Mouse (Mus musculus): Measurements from ENCODE around the gene Ces4a. TPM values are rescaled to one million over a fixed set of nuclear protein-coding genes. Genes with fewer than 3 reads are reported as not detected.
"Not testable (repeated sequence)": the region's sequence is repeated elsewhere in the genome, so short reads cannot be mapped to it uniquely, and the experiment has no call there.

Ces4a gene
- polyA plus RNA-seq (2014; fragmentation: Nextera tagmentation; extraction: Ambion mirVana), result 0.09 TPM in 1 of 2 replicates, not detected in the other

DNA sequence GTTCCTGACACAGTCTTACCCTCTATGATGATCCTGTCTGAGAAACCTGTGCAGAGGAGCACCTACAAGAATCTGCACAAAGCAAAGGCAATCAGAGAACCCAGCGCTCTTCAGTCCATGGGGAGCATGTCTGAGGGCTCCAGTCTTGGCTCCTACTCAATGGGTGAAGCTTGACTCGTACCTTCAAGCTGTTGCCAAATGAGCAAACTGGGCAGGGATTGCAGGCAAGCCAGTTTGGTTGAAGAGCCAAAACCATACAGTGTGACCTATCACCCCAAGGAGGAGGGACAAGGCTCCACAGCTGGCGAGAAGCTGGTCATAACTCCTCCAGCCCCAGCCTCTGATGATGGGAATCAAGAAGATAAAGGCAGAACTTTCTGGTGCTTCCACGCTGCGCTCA is at the start of gene Ces4a:
Gene Ces4a, plus strand, starts transcription at position 292 of the 400 bp plus-strand sequence.
- Histone ChIP-seq H3K4me3 (ENCODE audit: low read depth, low read length) (no peak within 1 kb of the TSS), H3K9me3 (replicated peaks; ENCODE audit: control insufficient read depth, low read length) (no peaks in the 10 kb centered on the region), H3K36me3 (ENCODE audit: control insufficient read depth, insufficient read depth, low read length) (no peaks in the 10 kb centered on the region), H3K4me1 (ENCODE audit: control insufficient read depth, insufficient read depth, low read length) (no peaks in the 10 kb centered on the region), H3K27ac (ENCODE audit: low read depth, low read length) (no peak within 1 kb of the TSS), H3K27me3 (replicated peaks; ENCODE audit: control insufficient read depth, insufficient read depth, low read length) (no peaks in the 10 kb centered on the region), H3K4me2 (ENCODE audit: low read length) (no peak within 1 kb of the TSS), H3K9ac (ENCODE audit: low read length) (no peak within 1 kb of the TSS)
- DNase-seq (ENCODE audit: low spot score), result no peak
- WGBS, result 90% methylated on average over 5 of the region's 5 CpGs
- no peak for ATAC-seq

- H3K36me3 ChIP-seq (ENCODE audit: control insufficient read depth, insufficient read depth, low read length), result no peaks in the 10 kb centered on the region
- no peak within 1 kb of the TSS for H3K27ac ChIP-seq (ENCODE audit: low read depth, low read length)
- ATAC-seq, result no peak
- H3K9ac ChIP-seq (ENCODE audit: low read length), result no peak within 1 kb of the TSS
- WGBS, result 79% methylated on average over 7 of the region's 7 CpGs
- no peaks in the 10 kb centered on the region for H3K27me3 ChIP-seq (replicated peaks; ENCODE audit: control insufficient read depth, insufficient read depth, low read length)
- no peaks in the 10 kb centered on the region for H3K9me3 ChIP-seq (replicated peaks; ENCODE audit: control insufficient read depth, low read length)
- H3K4me1 ChIP-seq (ENCODE audit: control insufficient read depth, insufficient read depth, low read length), result no peaks in the 10 kb centered on the region
- no peak within 1 kb of the TSS for H3K4me3 ChIP-seq (ENCODE audit: low read depth, low read length)
- no peak for DNase-seq (ENCODE audit: low spot score)
- H3K4me2 ChIP-seq (ENCODE audit: low read length), result no peak within 1 kb of the TSS
Observed at GRCm38 (mm10) chr8:105083449-105084050, 48.0 kb upstream of the Ces4a start, which contains the start of gene Ces3b. Gene Ces3b, plus strand, starts transcription at chr8:105083753.

DNA sequence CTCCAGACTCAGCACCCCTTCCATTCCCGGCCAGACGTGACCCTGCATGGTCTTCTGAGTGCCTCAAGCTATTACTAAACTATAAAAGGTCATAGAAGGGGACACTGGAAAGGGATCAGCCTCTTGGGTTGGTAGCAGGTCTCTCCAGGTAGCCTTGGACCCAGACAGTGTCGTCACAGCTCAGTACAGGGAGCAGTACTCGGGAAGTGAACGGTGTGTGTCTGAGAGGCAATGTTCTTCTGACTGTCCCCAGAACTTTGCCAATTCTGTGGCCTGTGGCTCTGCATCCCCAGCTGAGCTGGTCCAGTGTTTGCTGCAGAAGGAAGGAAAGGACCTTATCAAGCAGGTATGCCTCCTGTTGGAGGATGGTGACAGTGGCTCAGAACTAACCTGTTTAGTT is 43.4 kb upstream of the Ces4a start:
- not testable (repeated sequence) for H3K4me3 ChIP-seq (ENCODE audit: low read depth, low read length); H3K9me3 ChIP-seq (replicated peaks; ENCODE audit: control insufficient read depth, low read length); H3K36me3 ChIP-seq (ENCODE audit: control insufficient read depth, insufficient read depth, low read length); H3K4me1 ChIP-seq (ENCODE audit: control insufficient read depth, insufficient read depth, low read length); H3K27me3 ChIP-seq (replicated peaks; ENCODE audit: control insufficient read depth, insufficient read depth, low read length); DNase-seq (ENCODE audit: low spot score); H3K9ac ChIP-seq (ENCODE audit: low read length); H3K4me2 ChIP-seq (ENCODE audit: low read length); ATAC-seq; H3K27ac ChIP-seq (ENCODE audit: low read depth, low read length)
- 85% methylated on average over 4 of the region's 5 CpGs for WGBS

GRCm38 (mm10) chr8:105088581-105088980 is 43.0 kb upstream of the Ces4a start:
- Histone ChIP-seq H3K27me3 (replicated peaks; ENCODE audit: control insufficient read depth, insufficient read depth, low read length) (no peaks in the 10 kb centered on the region), H3K27ac (ENCODE audit: low read depth, low read length) (no peak overlapping the region), H3K4me1 (ENCODE audit: control insufficient read depth, insufficient read depth, low read length) (no peaks in the 10 kb centered on the region), H3K36me3 (ENCODE audit: control insufficient read depth, insufficient read depth, low read length) (no peaks in the 10 kb centered on the region), H3K9ac (ENCODE audit: low read length) (no peak overlapping the region), H3K4me3 (ENCODE audit: low read depth, low read length) (no peak overlapping the region), H3K4me2 (ENCODE audit: low read length) (no peak overlapping the region), H3K9me3 (replicated peaks; ENCODE audit: control insufficient read depth, low read length) (no peaks in the 10 kb centered on the region)
- no peak for ATAC-seq
- WGBS, result 69% methylated on average over 4 of the region's 4 CpGs
- no peak for DNase-seq (ENCODE audit: low spot score)

DNA sequence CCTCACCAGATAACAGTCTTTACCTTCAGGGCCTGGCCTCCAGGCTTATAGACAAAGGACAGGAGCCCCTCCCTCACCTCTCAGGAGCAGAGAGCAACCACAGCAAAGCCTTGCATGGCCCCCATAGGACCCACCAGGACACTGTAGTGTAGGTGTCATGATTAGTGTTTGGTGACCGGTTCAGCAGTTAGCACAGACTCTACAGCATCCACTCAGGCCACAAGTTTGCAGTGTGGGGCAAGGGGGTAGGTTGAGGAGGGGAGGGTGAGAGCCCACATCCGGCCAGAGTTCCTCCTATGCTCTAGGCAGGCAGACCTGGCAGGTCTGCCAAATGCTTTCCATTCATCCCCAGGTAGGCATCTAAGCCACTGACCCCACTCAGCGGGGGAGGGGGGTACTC is 37.6 kb upstream of the Ces4a start:
- WGBS, result 83% methylated on average over 3 of the region's 3 CpGs
- DNase-seq (ENCODE audit: low spot score), result no peak
- no peak for ATAC-seq
- Histone ChIP-seq H3K9me3 (replicated peaks; ENCODE audit: control insufficient read depth, low read length) (no peaks in the 10 kb centered on the region), H3K36me3 (ENCODE audit: control insufficient read depth, insufficient read depth, low read length) (no peaks in the 10 kb centered on the region), H3K4me3 (ENCODE audit: low read depth, low read length) (no peak overlapping the region), H3K4me2 (ENCODE audit: low read length) (no peak overlapping the region), H3K27me3 (replicated peaks; ENCODE audit: control insufficient read depth, insufficient read depth, low read length) (no peaks in the 10 kb centered on the region), H3K9ac (ENCODE audit: low read length) (no peak overlapping the region), H3K4me1 (ENCODE audit: control insufficient read depth, insufficient read depth, low read length) (no peaks in the 10 kb centered on the region), H3K27ac (ENCODE audit: low read depth, low read length) (no peak overlapping the region)

GRCm38 (mm10) chr8:105102101-105102785 is 29.4 kb upstream of the Ces4a start:
- not testable (repeated sequence) for H3K4me2 ChIP-seq (ENCODE audit: low read length); H3K4me1 ChIP-seq (ENCODE audit: control insufficient read depth, insufficient read depth, low read length); H3K27me3 ChIP-seq (replicated peaks; ENCODE audit: control insufficient read depth, insufficient read depth, low read length); ATAC-seq; H3K9me3 ChIP-seq (replicated peaks; ENCODE audit: control insufficient read depth, low read length); H3K36me3 ChIP-seq (ENCODE audit: control insufficient read depth, insufficient read depth, low read length); DNase-seq (ENCODE audit: low spot score); H3K27ac ChIP-seq (ENCODE audit: low read depth, low read length); H3K9ac ChIP-seq (ENCODE audit: low read length); H3K4me3 ChIP-seq (ENCODE audit: low read depth, low read length)
- 74% methylated on average over 4 of the region's 4 CpGs for WGBS

GRCm38 (mm10) chr8:105103701-105104100 is 27.9 kb upstream of the Ces4a start:
- H3K9me3 ChIP-seq (replicated peaks; ENCODE audit: control insufficient read depth, low read length); H3K4me3 ChIP-seq (ENCODE audit: low read depth, low read length); H3K9ac ChIP-seq (ENCODE audit: low read length); DNase-seq (ENCODE audit: low spot score); H3K36me3 ChIP-seq (ENCODE audit: control insufficient read depth, insufficient read depth, low read length); H3K27ac ChIP-seq (ENCODE audit: low read depth, low read length); H3K4me2 ChIP-seq (ENCODE audit: low read length); H3K27me3 ChIP-seq (replicated peaks; ENCODE audit: control insufficient read depth, insufficient read depth, low read length); ATAC-seq; H3K4me1 ChIP-seq (ENCODE audit: control insufficient read depth, insufficient read depth, low read length): not testable (repeated sequence)
- 82% methylated on average over 5 of the region's 5 CpGs for WGBS

- ATAC-seq (no peak), DNase-seq (ENCODE audit: low spot score) (no peak)
- H3K4me3 ChIP-seq (ENCODE audit: low read depth, low read length), result no peak overlapping the region
Observed at GRCm38 (mm10) chr8:105104220-105104619, 27.4 kb upstream of the Ces4a start.

DNA sequence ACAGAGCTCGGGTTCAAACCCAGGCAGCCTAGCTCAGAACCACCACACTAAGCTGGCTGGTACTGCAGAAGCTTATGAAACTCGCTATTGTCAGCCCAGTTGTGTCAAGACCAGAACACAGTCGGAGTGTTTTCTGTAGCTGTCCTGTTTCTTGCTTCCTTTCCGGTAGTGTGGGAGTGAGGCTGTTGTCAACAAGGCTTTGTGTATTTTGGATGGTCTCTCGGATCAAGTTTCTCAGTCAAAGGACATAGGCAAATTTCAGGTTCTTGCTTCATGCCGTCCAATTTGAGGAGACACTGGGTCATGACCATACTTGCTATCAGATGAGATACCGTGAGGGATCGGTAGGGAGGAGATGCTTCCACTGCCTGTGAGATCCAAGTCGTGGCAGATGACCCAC is 1.7 kb upstream of the Ces4a start:
- no peaks in the 10 kb centered on the region for H3K9me3 ChIP-seq (replicated peaks; ENCODE audit: control insufficient read depth, low read length)
- ATAC-seq, result no peak
- no peaks in the 10 kb centered on the region for H3K36me3 ChIP-seq (ENCODE audit: control insufficient read depth, insufficient read depth, low read length)
- no peak overlapping the region for H3K4me3 ChIP-seq (ENCODE audit: low read depth, low read length)
- WGBS, result 87% methylated on average over 9 of the region's 9 CpGs
- no peak for DNase-seq (ENCODE audit: low spot score)
- no peak overlapping the region for H3K4me2 ChIP-seq (ENCODE audit: low read length)
- no peaks in the 10 kb centered on the region for H3K27me3 ChIP-seq (replicated peaks; ENCODE audit: control insufficient read depth, insufficient read depth, low read length)
- no peak overlapping the region for H3K27ac ChIP-seq (ENCODE audit: low read depth, low read length)
- H3K9ac ChIP-seq (ENCODE audit: low read length), result no peak overlapping the region
- H3K4me1 ChIP-seq (ENCODE audit: control insufficient read depth, insufficient read depth, low read length), result no peaks in the 10 kb centered on the region

More at GRCm38 (mm10) chr8:105104220-105104619, 27.4 kb upstream of the Ces4a start:
- 83% methylated on average over 3 of the region's 3 CpGs for WGBS
- no peaks in the 10 kb centered on the region for H3K27me3 ChIP-seq (replicated peaks; ENCODE audit: control insufficient read depth, insufficient read depth, low read length)
- H3K9ac ChIP-seq (ENCODE audit: low read length), result no peak overlapping the region
- no peaks in the 10 kb centered on the region for H3K9me3 ChIP-seq (replicated peaks; ENCODE audit: control insufficient read depth, low read length)
- H3K4me1 ChIP-seq (ENCODE audit: control insufficient read depth, insufficient read depth, low read length), result no peaks in the 10 kb centered on the region
- H3K36me3 ChIP-seq (ENCODE audit: control insufficient read depth, insufficient read depth, low read length), result no peaks in the 10 kb centered on the region
- no peak overlapping the region for H3K27ac ChIP-seq (ENCODE audit: low read depth, low read length)
- no peak overlapping the region for H3K4me2 ChIP-seq (ENCODE audit: low read length)
